In genomic region chr8:105565952-105566702, GRCm38 (mm10) we compare ENCODE assay signal across 8 mouse cellular contexts. TPM values are rescaled to one million over a fixed set of nuclear protein-coding genes. Genes with fewer than 3 reads are reported as not detected.
A peak's percentile ranks its signal among the peaks of the same experiment; 100 is the strongest.
DNase-seq lines count a peak whose midpoint lies in the region; ATAC-seq lines count a peak whose summit lies in the region.

Gene Atp6v0d1 (minus strand): TSS chr8:105566047.

- DNase-seq in adrenal gland, adult (ENCODE audit: inconsistent age in 2 of 2, low spot score in 1 of 2): peak; percentile 100
- DNase-seq in embryo, embryonic 10.5 days (ENCODE audit: low spot score): peak; percentile 100
- peak; percentile 100 for DNase-seq in gastrocnemius, postnatal 14 days
- peak; percentile 99 to 100 for DNase-seq in left cerebral cortex, postnatal 10 days (ENCODE audit: extremely low spot score in 1 of 2, low spot score in 2 of 2)
- peak; percentile 100 for DNase-seq in right cerebral cortex, postnatal 25 days
- peak; percentile 99 for DNase-seq in urinary bladder, postnatal 4 days (ENCODE audit: low spot score in 2 of 2)

- intact Hi-C loops in gastrocnemius, postnatal 14 days (cut with DNase I; ENCODE audit: low total_unique reads): no loop called here
- intact Hi-C loops in left cerebral cortex, postnatal 10 days (cut with DNase I): loop anchor here (5.0 kb wide), 1 partner anchor 41 kb away; the partner anchor contains the start of gene Ripor1

- peak; percentile 89 for ATAC-seq in inflammation-experienced regulatory T-cells, adult 6 months
- ATAC-seq in megakaryocyte-erythroid progenitor cell, adult 5-6 weeks (replicated peaks; ENCODE audit: low FRiP score, low TSS enrichment, poor library complexity, severe bottlenecking): peak; percentile 89

RNA-seq across cellular contexts. Expression of gene Atp6v0d1, which starts in this region (rescaled TPM):
- 10 to 100 TPM; 43.2 to 44.7 TPM for total RNA-seq in gastrocnemius, postnatal 14 days (2021)
- 10 to 100 TPM; 31.8 to 38.3 (median 38.3) TPM for polyA plus RNA-seq in inflammation-experienced regulatory T-cells, adult 6 months (2017; shearing (Covaris generic))
- 100 to 1,000 TPM; 346 to 352 TPM for total RNA-seq in left cerebral cortex, postnatal 10 days (2021)
- 51.9 and 70.3 TPM in 2 replicates for total RNA-seq in megakaryocyte-erythroid progenitor cell, adult 5-6 weeks (2014; fragmentation: Nextera tagmentation)
- total RNA-seq in megakaryocyte-erythroid progenitor cell, adult 5-6 weeks (2017): 21.0 and 32.0 TPM in 2 replicates

Comparison
In these comparisons a context has a peak if more than half of its experiments do, and no peak if none do; other contexts are left out.
1. Peak in every context shown above with its lines: DNase-seq and ATAC-seq.
2. RNA of gene Atp6v0d1 (total RNA-seq): 346 to 352 TPM in left cerebral cortex, postnatal 10 days; 21.0 to 70.3 TPM in megakaryocyte-erythroid progenitor cell, adult 5-6 weeks and 43.2 to 44.7 TPM in gastrocnemius, postnatal 14 days; every median in the first group is over 4 times any median in the second.